Mouse (Mus musculus) ES-E14 (cell line): ENCODE results near the gene Znrf4. TPM values are rescaled to one million over a fixed set of nuclear protein-coding genes. Genes with fewer than 3 reads are reported as not detected.

Experiments used
- DNase-seq: peaks from one replicate; pipeline ENCODE4 v3.0.0-alpha.2; 2013; ENCODE audit warnings: low read depth, low spot score
- H3K27ac ChIP-seq: 2 replicates; pipeline ENCODE4 v1.5.1; 2012; ENCODE audit warnings: low read depth, mild to moderate bottlenecking, low read length, moderate library complexity, mixed read lengths; ENCODE audit not compliant: poor library complexity, insufficient read depth, severe bottlenecking
- H3K36me3 ChIP-seq: 2 replicates; pipeline ENCODE4 v1.6.1; 2012; ENCODE audit warnings: mild to moderate bottlenecking, low read length, moderate library complexity, mixed read lengths; ENCODE audit not compliant: control insufficient read depth, poor library complexity, insufficient read depth, severe bottlenecking
- H3K4me1 ChIP-seq, 2 experiments: fragments of 150-350 bp in 1 of 2; sonication (generic) in 1 of 2; 2 replicates each; pipeline ENCODE4 v1.6.1; 2012; ENCODE audit warnings: low read length in 2 of 2, mild to moderate bottlenecking in 1 of 2, mixed read lengths in 1 of 2; ENCODE audit not compliant: control insufficient read depth in 2 of 2, insufficient read depth in 2 of 2, poor library complexity in 1 of 2
- H3K4me3 ChIP-seq, 2 experiments: fragments of 150-350 bp in 1 of 2; sonication (generic) in 1 of 2; 2 replicates each; pipeline ENCODE4 v1.5.1; 2012; ENCODE audit warnings: low read length in 2 of 2, low read depth in 1 of 2, mild to moderate bottlenecking in 1 of 2, mixed read lengths in 1 of 2; ENCODE audit not compliant: insufficient read depth in 1 of 2, poor library complexity in 1 of 2, severe bottlenecking in 1 of 2
- H3K9ac ChIP-seq: 2 replicates; pipeline ENCODE4 v1.6.1; 2012; ENCODE audit warnings: low read depth, mild to moderate bottlenecking, low read length, mixed read lengths; ENCODE audit not compliant: poor library complexity, insufficient read depth, severe bottlenecking
- H3K9me3 ChIP-seq: fragments of 150-350 bp; sonication (generic); 2 replicates; pipeline ENCODE4 v1.6.1; 2012; ENCODE audit warnings: low read depth, mild to moderate bottlenecking, low read length; ENCODE audit not compliant: control insufficient read depth, insufficient read depth
- CHD2 ChIP-seq: IDR thresholded peaks from 2 replicates; pipeline ENCODE4 v1.6.1; 2014; ENCODE audit warnings: mild to moderate bottlenecking, low read depth, low read length, inconsistent platforms
- HCFC1 ChIP-seq: IDR thresholded peaks from 2 replicates; pipeline ENCODE4 v1.6.1; 2012; ENCODE audit warnings: low read length, inconsistent platforms, borderline replicate concordance; ENCODE audit not compliant: insufficient read depth
- MAFK ChIP-seq: IDR thresholded peaks from 2 replicates; pipeline ENCODE4 v1.6.1; 2014; ENCODE audit warnings: mild to moderate bottlenecking, low read depth, low read length, inconsistent platforms; ENCODE audit not compliant: insufficient read depth
- ZC3H11A ChIP-seq: IDR thresholded peaks from 2 replicates; pipeline ENCODE4 v1.6.1; 2012; ENCODE audit warnings: low read depth, mild to moderate bottlenecking, inconsistent platforms, low read length, borderline replicate concordance
- ZNF384 ChIP-seq: IDR thresholded peaks from 2 replicates; pipeline ENCODE4 v1.6.1; 2012; ENCODE audit warnings: low read depth, low read length, inconsistent platforms
- in situ Hi-C, 2 experiments: fragments of 600-800 bp; cut with MboI; formaldehyde crosslinking; loops; one replicate each; pipeline ENCODE4 v1.15.1; 2025; ENCODE audit warnings: low sequenced_read_pairs in 2 of 2, inconsistent platforms in 1 of 2; ENCODE audit not compliant: unreplicated experiment in 2 of 2
- total RNA-seq: library from RNA; depleted of rRNA; stranded (reverse); fragments of 300-350 nt; gene quantifications from 2 replicates; pipeline ENCODE4 v1.2.3, GENCODE M21; 2012

Znrf4 gene
- total RNA-seq, 1 experiment: not detected

- in situ Hi-C loops: no loop called here
- no peak overlapping the region for H3K4me3 ChIP-seq
- no peaks in the 10 kb centered on the region for H3K9me3 ChIP-seq
- peaks cover 0 to 2% of the 10 kb centered on the region in 2 experiments; a peak in 2 of 4 replicates for H3K4me1 ChIP-seq
- no peak overlapping the region for H3K27ac ChIP-seq
- no peaks in the 10 kb centered on the region for H3K36me3 ChIP-seq
- no peak overlapping the region for H3K9ac ChIP-seq
- TF ChIP-seq HCFC1 (peak; percentile 62; the same call in 1 of the 2 replicates), MAFK (no peak)
- no peak for DNase-seq
Observed at GRCm38 (mm10) chr17:56545945-56546344, 33.7 kb upstream of the Znrf4 start.

- in situ Hi-C loops: no loop called here
- Histone ChIP-seq H3K36me3 (no peaks in the 10 kb centered on the region), H3K27ac (no peak overlapping the region), H3K4me3 (no peak overlapping the region), H3K9ac (no peak overlapping the region), H3K9me3 (no peaks in the 10 kb centered on the region), H3K4me1 (no peaks in the 10 kb centered on the region; a peak in 1 of 4 replicates)
- TF ChIP-seq ZC3H11A: no peak
- no peak for TF ChIP-seq ZNF384
- no peak for TF ChIP-seq HCFC1
- no peak for TF ChIP-seq MAFK
- no peak for TF ChIP-seq CHD2
- DNase-seq: no peak
Observed at GRCm38 (mm10) chr17:56544699-56545387, 32.6 kb upstream of the Znrf4 start.

- Histone ChIP-seq H3K4me3 (no peak overlapping the region), H3K9me3 (no peaks in the 10 kb centered on the region), H3K9ac (no peak overlapping the region), H3K27ac (no peak overlapping the region), H3K36me3 (no peaks in the 10 kb centered on the region), H3K4me1 (no peaks in the 10 kb centered on the region; a peak in 1 of 4 replicates)
- DNase-seq: no peak
- no peak for TF ChIP-seq HCFC1
- TF ChIP-seq MAFK: no peak
- TF ChIP-seq ZC3H11A: no peak
- no peak for TF ChIP-seq ZNF384
- TF ChIP-seq CHD2: no peak
- in situ Hi-C loops: no loop called here
Observed at GRCm38 (mm10) chr17:56543684-56544224, 31.5 kb upstream of the Znrf4 start.

- in situ Hi-C loops: no loop called here
- DNase-seq: no peak
- Histone ChIP-seq H3K27ac (no peak overlapping the region), H3K4me3 (no peak overlapping the region), H3K4me1 (no peaks in the 10 kb centered on the region; a peak in 1 of 4 replicates), H3K9ac (no peak overlapping the region), H3K36me3 (no peaks in the 10 kb centered on the region), H3K9me3 (no peaks in the 10 kb centered on the region)
- TF ChIP-seq MAFK (no peak), CHD2 (no peak), HCFC1 (no peak), ZNF384 (no peak), ZC3H11A (no peak)
Observed at GRCm38 (mm10) chr17:56542736-56543135, 30.5 kb upstream of the Znrf4 start.

GRCm38 (mm10) chr17:56540562-56540975 is 28.3 kb upstream of the Znrf4 start:
- DNase-seq: peak; percentile 40
- H3K27ac ChIP-seq: no peak overlapping the region
- no peaks in the 10 kb centered on the region for H3K36me3 ChIP-seq
- no peaks in the 10 kb centered on the region; a peak in 1 of 4 replicates for H3K4me1 ChIP-seq
- H3K9me3 ChIP-seq: no peaks in the 10 kb centered on the region
- H3K9ac ChIP-seq: no peak overlapping the region
- no peak overlapping the region for H3K4me3 ChIP-seq
- in situ Hi-C loops: no loop called here
- TF ChIP-seq CHD2: no peak
- no peak for TF ChIP-seq HCFC1
- no peak for TF ChIP-seq ZC3H11A
- no peak for TF ChIP-seq ZNF384
- TF ChIP-seq MAFK: no peak
